Mouse (Mus musculus) intestine, postnatal 0 days (tissue): ENCODE data around the gene Ccdc8. TPM values are rescaled to one million over a fixed set of nuclear protein-coding genes. Genes with fewer than 3 reads are reported as not detected.
A peak's percentile ranks its signal among the peaks of the same experiment; 100 is the strongest.

Experiments used
- ATAC-seq: fragments of 200-750 bp; cut with Nextera tagmentation; 2 replicates; pipeline ENCODE4 v1.8.0; 2017; ENCODE audit warnings: mild to moderate bottlenecking, moderate TSS enrichment, moderate library complexity
- H3K27ac ChIP-seq: fragments of 300-500 bp; sonication (generic); 2 replicates; pipeline ENCODE4 v1.5.1; 2014; ENCODE audit warnings: mild to moderate bottlenecking, low read depth, low read length, moderate library complexity
- H3K27me3 ChIP-seq: fragments of 300-500 bp; sonication (generic); replicated peaks from 2 replicates; pipeline ENCODE4 v1.6.1; 2014; ENCODE audit warnings: low read length, mixed read lengths; ENCODE audit not compliant: control insufficient read depth, insufficient read depth
- H3K36me3 ChIP-seq: fragments of 300-500 bp; sonication (generic); 2 replicates; pipeline ENCODE4 v1.6.1; 2014; ENCODE audit warnings: mild to moderate bottlenecking, moderate library complexity; ENCODE audit not compliant: control insufficient read depth, insufficient read depth
- H3K4me1 ChIP-seq: fragments of 300-500 bp; sonication (generic); replicated peaks from 2 replicates; pipeline ENCODE4 v1.6.1; 2014; ENCODE audit warnings: antibody characterized with exemption, low read length, mixed read lengths; ENCODE audit not compliant: control insufficient read depth, insufficient read depth
- H3K4me2 ChIP-seq: fragments of 300-500 bp; sonication (generic); replicated peaks from 2 replicates; pipeline ENCODE4 v1.6.1; 2014; ENCODE audit warnings: low read depth, mild to moderate bottlenecking, moderate library complexity
- H3K4me3 ChIP-seq: fragments of 300-500 bp; sonication (generic); 2 replicates; pipeline ENCODE4 v1.5.1; 2014; ENCODE audit warnings: low read depth, low read length
- H3K9ac ChIP-seq: fragments of 300-500 bp; sonication (generic); 2 replicates; pipeline ENCODE4 v1.6.1; 2014; ENCODE audit warnings: mild to moderate bottlenecking, low read depth, low read length
- H3K9me3 ChIP-seq: fragments of 300-500 bp; sonication (generic); 2 replicates; pipeline ENCODE4 v1.6.1; 2016; ENCODE audit warnings: mixed run types; ENCODE audit not compliant: control insufficient read depth
- CTCF ChIP-seq: sonication (generic); IDR thresholded peaks from 2 replicates; pipeline ENCODE4 v1.5.1; 2016; ENCODE audit warnings: low read depth, mild to moderate bottlenecking, control low read depth, antibody characterized with exemption, moderate library complexity
- WGBS: fragments of 180-500 bp; shearing (Covaris S2); extraction: QIAGEN DNeasy Blood & Tissue Kit; methylation state at CpG from one replicate; pipeline ENCODE4 v1.1.7; 2014; 5-methylcytosine and 5-hydroxymethylcytosine counted together
- polyA plus RNA-seq: library from polyadenylated mRNA; unstranded; fragments of >200 nt; fragmentation: Nextera tagmentation; extraction: Ambion mirVana; gene quantifications from 2 replicates; pipeline ENCODE4 v1.2.1, GENCODE M21; 2015

Gene Ccdc8
- polyA plus RNA-seq, 1 experiment from 2014 or later = 3.6 TPM

GRCm38 (mm10) chr7:17024814-17025504, 32.5 kb downstream of the Ccdc8 start:
- Histone ChIP-seq H3K4me1 (peaks cover 20% of the 10 kb centered on the region), H3K9ac (0 out of 2 replicates have a peak overlapping the region, but pooled peaks have one; percentile 37), H3K36me3 (peaks cover 32% of the 10 kb centered on the region), H3K27me3 (no peaks in the 10 kb centered on the region), H3K27ac (peak overlapping the region; percentile 5; the same call in 1 of the 2 replicates), H3K9me3 (no peaks in the 10 kb centered on the region), H3K4me2 (peak overlapping the region; percentile 83), H3K4me3 (0 out of 2 replicates have a peak overlapping the region, but pooled peaks have one; percentile 2)
- ATAC-seq = no peak
- no peak for TF ChIP-seq CTCF
- 57% methylated on average over 10 of the region's 10 CpGs for WGBS

GRCm38 (mm10) chr7:17025505-17025894, 33.0 kb downstream of the Ccdc8 start:
- Histone ChIP-seq H3K9ac (0 out of 2 replicates have a peak overlapping the region, but pooled peaks have one; percentile 7), H3K4me2 (peak overlapping the region; percentile 83), H3K4me1 (peaks cover 20% of the 10 kb centered on the region), H3K36me3 (peaks cover 31% of the 10 kb centered on the region), H3K27ac (peak overlapping the region; percentile 5; the same call in 1 of the 2 replicates), H3K9me3 (no peaks in the 10 kb centered on the region), H3K4me3 (0 out of 2 replicates have a peak overlapping the region, but pooled peaks have one; percentile 2), H3K27me3 (no peaks in the 10 kb centered on the region)
- 28% methylated on average over 4 of the region's 4 CpGs for WGBS
- 0 out of 2 replicates have a peak, but pooled peaks have one; percentile 11 for ATAC-seq
- no peak for TF ChIP-seq CTCF

GRCm38 (mm10) chr7:17025896-17026622, 33.6 kb downstream of the Ccdc8 start:
- H3K9ac ChIP-seq = 0 out of 2 replicates have a peak overlapping the region, but pooled peaks have one; percentile 7
- 69% methylated on average over 9 of the region's 9 CpGs for WGBS
- H3K27me3 ChIP-seq = no peaks in the 10 kb centered on the region
- H3K9me3 ChIP-seq = no peaks in the 10 kb centered on the region
- peak overlapping the region; percentile 5; the same call in 1 of the 2 replicates for H3K27ac ChIP-seq
- peak overlapping the region; percentile 82; the same call in 1 of the 2 replicates for H3K4me3 ChIP-seq
- TF ChIP-seq CTCF = no peak
- peaks cover 29% of the 10 kb centered on the region for H3K36me3 ChIP-seq
- peak overlapping the region; percentile 83 for H3K4me2 ChIP-seq
- H3K4me1 ChIP-seq = peaks cover 20% of the 10 kb centered on the region
- ATAC-seq = no peak

GRCm38 (mm10) chr7:17026710-17027587, 34.4 kb downstream of the Ccdc8 start:
- Histone ChIP-seq H3K9me3 (no peaks in the 10 kb centered on the region), H3K4me1 (peaks cover 20% of the 10 kb centered on the region), H3K27me3 (no peaks in the 10 kb centered on the region), H3K9ac (peak overlapping the region; percentile 75), H3K36me3 (peaks cover 30% of the 10 kb centered on the region), H3K4me2 (peak overlapping the region; percentile 83), H3K27ac (peak overlapping the region; percentile 79), H3K4me3 (peak overlapping the region; percentile 82)
- peak; percentile 80 for TF ChIP-seq CTCF
- WGBS = 3% methylated on average over 24 of the region's 24 CpGs
- ATAC-seq = peak; percentile 50

GRCm38 (mm10) chr7:17027588-17028343, 35.3 kb downstream of the Ccdc8 start, which contains the start of gene Ppp5c:
TSS of gene Ppp5c (minus strand) at chr7:17027924.
- Histone ChIP-seq H3K4me1 (peaks cover 20% of the 10 kb centered on the region), H3K4me2 (peak within 1 kb of the TSS; percentile 83), H3K27me3 (no peaks in the 10 kb centered on the region), H3K36me3 (peaks cover 30% of the 10 kb centered on the region), H3K9ac (peak within 1 kb of the TSS; percentile 75), H3K9me3 (no peaks in the 10 kb centered on the region), H3K27ac (peak within 1 kb of the TSS; percentile 79), H3K4me3 (peak within 1 kb of the TSS; percentile 82)
- ATAC-seq = peak; percentile 78
- no peak for TF ChIP-seq CTCF
- WGBS = under 1% methylated on average over 55 of the region's 58 CpGs
